Mouse (Mus musculus): ENCODE data around the gene S100a1.

The S100a1 gene

GRCm38 (mm10) chr3:90509747-90510123 is 4.5 kb downstream of the S100a1 start:
- ATAC-seq (ENCODE audit: low TSS enrichment), result no peak

- peak; percentile 84 for ATAC-seq (ENCODE audit: low TSS enrichment)
Measured at GRCm38 (mm10) chr3:90508950-90509746, 5.0 kb downstream of the S100a1 start, which contains the start of gene Chtop. Chtop (minus strand) TSS chr3:90509498.

- ATAC-seq (ENCODE audit: low TSS enrichment), result peak; percentile 8; the same call in 1 of the 2 replicates
Measured at GRCm38 (mm10) chr3:90508287-90508949, 5.8 kb downstream of the S100a1 start.

GRCm38 (mm10) chr3:90506362-90506761 is 7.8 kb downstream of the S100a1 start:
- ATAC-seq (ENCODE audit: low TSS enrichment), result no peak

GRCm38 (mm10) chr3:90505216-90505615 is 9.0 kb downstream of the S100a1 start:
- no peak for ATAC-seq (ENCODE audit: low TSS enrichment)

- no peak for ATAC-seq (ENCODE audit: low TSS enrichment)
Measured at GRCm38 (mm10) chr3:90503444-90503843, 10.7 kb downstream of the S100a1 start.

- ATAC-seq (ENCODE audit: low TSS enrichment), result no peak
Measured at GRCm38 (mm10) chr3:90497597-90497996, 16.6 kb downstream of the S100a1 start.

GRCm38 (mm10) chr3:90495850-90496525 is 18.2 kb downstream of the S100a1 start:
- peak; percentile 20; the same call in 1 of the 2 replicates for ATAC-seq (ENCODE audit: low TSS enrichment)

GRCm38 (mm10) chr3:90493831-90494540 is 20.2 kb downstream of the S100a1 start:
- ATAC-seq (ENCODE audit: low TSS enrichment), result no peak

- ATAC-seq (ENCODE audit: low TSS enrichment), result no peak
Measured at GRCm38 (mm10) chr3:90491350-90491749, 22.8 kb downstream of the S100a1 start.

GRCm38 (mm10) chr3:90490696-90491256 is 23.4 kb downstream of the S100a1 start, which contains the start of gene Snapin:
Snapin (minus strand) TSS chr3:90491033.
- ATAC-seq (ENCODE audit: low TSS enrichment), result peak; percentile 97

GRCm38 (mm10) chr3:90488576-90488975 is 25.6 kb downstream of the S100a1 start:
- ATAC-seq (ENCODE audit: low TSS enrichment), result no peak

- ATAC-seq (ENCODE audit: low TSS enrichment), result no peak
Measured at GRCm38 (mm10) chr3:90486998-90487397, 27.2 kb downstream of the S100a1 start.

- peak; percentile 99 for ATAC-seq (ENCODE audit: low TSS enrichment)
Measured at GRCm38 (mm10) chr3:90475831-90476611, 38.2 kb downstream of the S100a1 start, which contains the start of gene Ilf2. Ilf2 (plus strand) TSS chr3:90476126.

GRCm38 (mm10) chr3:90475151-90475830 is 38.9 kb downstream of the S100a1 start:
- ATAC-seq (ENCODE audit: low TSS enrichment), result 0 out of 2 replicates have a peak, but pooled peaks have one; percentile 1

- ATAC-seq (ENCODE audit: low TSS enrichment), result peak; percentile 30; the same call in 1 of the 2 replicates
Measured at GRCm38 (mm10) chr3:90472213-90472612, 42.0 kb downstream of the S100a1 start.

- no peak for ATAC-seq (ENCODE audit: low TSS enrichment)
Measured at GRCm38 (mm10) chr3:90467618-90468300, 46.4 kb downstream of the S100a1 start.

GRCm38 (mm10) chr3:90466311-90466766 is 47.9 kb downstream of the S100a1 start:
- ATAC-seq (ENCODE audit: low TSS enrichment), result peak; percentile 80

- ATAC-seq (ENCODE audit: low TSS enrichment), result no peak
Measured at GRCm38 (mm10) chr3:90465686-90466310, 48.4 kb downstream of the S100a1 start, which contains the start of gene Npr1. Npr1 (minus strand) TSS chr3:90465866.
